8 mouse cellular contexts compared by ENCODE assay signal in genomic region chr12:29534761-29535300, GRCm38 (mm10). TPM values are rescaled to one million over a fixed set of nuclear protein-coding genes. Genes with fewer than 3 reads are reported as not detected.
DNase-seq lines count a peak whose midpoint lies in the region; ATAC-seq lines count a peak whose summit lies in the region.

No protein-coding gene starts in this region.

- WGBS in kidney, embryonic 14.5 days, result 1% methylated on average over 25 of the region's 25 CpGs
- WGBS in embryonic facial prominence, embryonic 10.5 days, result 1% methylated on average over 25 of the region's 25 CpGs

- H3K4me1 ChIP-seq in kidney, embryonic 14.5 days (ENCODE audit: control insufficient read depth, insufficient read depth, low read length), result no peaks in the 10 kb centered on the region
- H3K4me1 ChIP-seq in embryonic facial prominence, embryonic 10.5 days, result peaks cover 21% of the 10 kb centered on the region

- no peak for ATAC-seq in kidney, embryonic 14.5 days (ENCODE audit: low FRiP score, low TSS enrichment)

- H3K4me3 ChIP-seq in kidney, embryonic 14.5 days (ENCODE audit: low read length), result peak overlapping the region; percentile 19; the same call in 1 of the 2 replicates
- peak overlapping the region; percentile 52 for H3K4me3 ChIP-seq in embryonic facial prominence, embryonic 10.5 days

- no peak overlapping the region for H3K9ac ChIP-seq in kidney, embryonic 14.5 days (ENCODE audit: low read depth, low read length)

- H3K36me3 ChIP-seq in kidney, embryonic 14.5 days (ENCODE audit: control insufficient read depth, insufficient read depth, low read length), result no peaks in the 10 kb centered on the region
- no peaks in the 10 kb centered on the region for H3K36me3 ChIP-seq in embryonic facial prominence, embryonic 10.5 days (replicated peaks)

- H3K27ac ChIP-seq in kidney, embryonic 14.5 days (ENCODE audit: low read depth, low read length), result no peak overlapping the region
- H3K27ac ChIP-seq in embryonic facial prominence, embryonic 10.5 days (replicated peaks), result peak overlapping the region; percentile 35; the same call in 1 of the 2 replicates

- H3K9me3 ChIP-seq in kidney, embryonic 14.5 days (ENCODE audit: control insufficient read depth, low read length), result no peaks in the 10 kb centered on the region
- H3K9me3 ChIP-seq in embryonic facial prominence, embryonic 10.5 days, result no peaks in the 10 kb centered on the region

- peak overlapping the region; percentile 19 for H3K4me2 ChIP-seq in kidney, embryonic 14.5 days (replicated peaks; ENCODE audit: low read depth, low read length)

- no peak for DNase-seq in kidney, adult 9 months
- peak; percentile 50 for DNase-seq in embryonic facial prominence, embryonic 10.5 days (ENCODE audit: low spot score)
- DNase-seq in layer of hippocampus, adult 9-11 months, result peak; percentile 36
- peak; percentile 59 for DNase-seq in retina, postnatal 1 day
- no peak for DNase-seq in liver
- no peak for DNase-seq in gastrocnemius, postnatal 10 days
- no peak for DNase-seq in adrenal gland, postnatal 36 days

- H3K27me3 ChIP-seq in kidney, embryonic 14.5 days (ENCODE audit: control insufficient read depth, insufficient read depth, low read length), result peaks cover 41% of the 10 kb centered on the region
- peaks cover 72% of the 10 kb centered on the region for H3K27me3 ChIP-seq in embryonic facial prominence, embryonic 10.5 days (replicated peaks; ENCODE audit: low read depth, poor library complexity, severe bottlenecking)

RNA-seq across cellular contexts. Expression of gene Myt1l, which starts 6.6 kb away (rescaled TPM):
- polyA plus RNA-seq in kidney, embryonic 14.5 days (2014; fragmentation: Nextera tagmentation; extraction: Ambion mirVana), result not detected in 2 replicates
- 1.7 and 3.6 TPM in 2 replicates for polyA plus RNA-seq in embryonic facial prominence, embryonic 10.5 days (2016; fragmentation: Nextera tagmentation; extraction: Ambion mirVana)
- under 1 TPM; 0.50 to 0.68 TPM for total RNA-seq in gastrocnemius, postnatal 10 days (2021)
- 1 to 10 TPM; 1.5 to 2.1 TPM for total RNA-seq in adrenal gland, postnatal 36 days (2021)

Comparison
In these comparisons a context has a peak if more than half of its experiments do, and no peak if none do; other contexts are left out.
1. DNase-seq: peak in embryonic facial prominence, embryonic 10.5 days (single experiment), layer of hippocampus, adult 9-11 months (single experiment) and retina, postnatal 1 day (single experiment); none in kidney, adult 9 months (single experiment), liver (single experiment), gastrocnemius, postnatal 10 days (single experiment) and adrenal gland, postnatal 36 days (0 of 2).